Mouse (Mus musculus): ENCODE measurements around the gene Gpr135.

DNA sequence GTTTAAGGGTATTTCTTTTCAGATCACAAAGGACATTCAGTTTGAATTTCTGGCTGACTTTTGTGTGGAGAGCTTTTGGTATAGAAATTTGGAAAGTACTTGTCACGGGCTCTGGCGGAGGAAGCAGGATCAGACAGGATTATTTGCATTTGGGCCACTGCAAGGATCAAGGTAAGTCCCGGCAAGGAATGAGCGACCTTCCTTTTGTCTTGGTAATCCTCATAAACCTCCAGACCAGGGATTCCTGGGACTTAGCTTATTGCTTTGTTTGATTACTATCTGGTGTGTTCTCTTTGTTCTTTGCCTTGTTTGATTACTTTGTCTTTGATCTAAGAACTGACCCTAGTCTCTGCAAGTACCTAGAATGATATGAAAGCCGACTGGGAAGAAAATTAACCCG is 17.1 kb downstream of the Gpr135 start:
- TF ChIP-seq CTCF (conservative IDR thresholded peaks at IDR 0.05; ENCODE audit: low read length) (no peak), POU5F1 (IDR thresholded peaks at IDR 0.05; ENCODE audit: borderline replicate concordance, low read length) (no peak), NANOG (IDR thresholded peaks at IDR 0.05; ENCODE audit: borderline replicate concordance, low read length) (no peak)
